Mouse (Mus musculus) c-Kit-positive CD71-negative TER-119-negative erythroid progenitor cells, embryonic 14.5 days (primary cell): Measurements from ENCODE around the gene Lama2.

ENCODE experiments used
- DNase-seq: peaks from one replicate; pipeline ENCODE4 v3.0.0-alpha.2; 2013; ENCODE audit warnings: low read depth

Lama2 gene

GRCm38 (mm10) chr10:27174271-27174670 lies 445.3 kb downstream of the Lama2 start:
- no peak for DNase-seq

GRCm38 (mm10) chr10:27164738-27165137 lies 454.8 kb downstream of the Lama2 start:
- DNase-seq, result no peak

- peak; percentile 19 for DNase-seq
These were observed 457.2 kb downstream of the Lama2 start for GRCm38 (mm10) chr10:27162364-27162763.

- DNase-seq, result no peak
These were observed 469.3 kb downstream of the Lama2 start for GRCm38 (mm10) chr10:27150220-27150619.

DNA sequence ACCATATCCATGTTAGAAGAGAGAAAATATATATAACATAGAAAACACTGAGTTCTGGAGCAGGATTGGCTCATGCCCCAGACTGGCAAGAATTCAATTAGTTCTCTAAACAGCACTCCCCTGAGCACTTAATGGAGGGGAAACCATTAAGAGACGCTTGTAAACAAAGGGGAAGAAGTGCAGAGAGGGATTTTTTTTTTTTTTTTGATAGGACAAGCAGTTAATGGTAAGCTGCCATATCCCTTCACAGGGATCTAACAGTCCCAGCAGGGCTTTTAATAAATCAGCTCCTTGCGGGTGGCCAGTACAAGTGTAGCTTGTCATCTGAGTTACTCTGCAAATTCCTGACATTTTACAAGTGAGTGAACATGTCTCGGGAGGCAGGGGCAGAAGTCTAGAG lies 479.1 kb downstream of the Lama2 start:
- no peak for DNase-seq

DNA sequence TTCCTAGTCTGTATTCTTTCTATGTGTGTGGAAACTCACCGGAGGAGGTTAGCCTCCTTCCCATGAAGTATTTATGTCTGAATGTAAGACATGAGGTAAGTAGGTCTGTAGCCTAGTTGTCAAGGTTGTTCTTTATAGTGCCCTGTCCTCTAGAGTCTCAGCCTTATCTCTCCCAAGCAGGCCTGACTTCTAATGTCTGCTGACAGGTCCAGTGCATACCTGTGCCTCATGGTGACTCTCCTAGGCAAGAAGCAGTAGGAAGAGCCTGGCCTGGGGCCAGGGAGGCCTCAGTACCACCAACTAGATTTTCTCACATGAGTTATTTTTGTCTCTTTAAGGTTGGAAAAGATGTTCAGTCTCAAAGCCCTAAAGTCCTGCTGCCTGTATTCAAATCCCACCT lies 483.8 kb downstream of the Lama2 start:
- DNase-seq, result no peak

GRCm38 (mm10) chr10:27133135-27133534 lies 486.4 kb downstream of the Lama2 start:
- DNase-seq, result peak; percentile 23

GRCm38 (mm10) chr10:27127454-27127853 lies 492.1 kb downstream of the Lama2 start:
- no peak for DNase-seq

DNA sequence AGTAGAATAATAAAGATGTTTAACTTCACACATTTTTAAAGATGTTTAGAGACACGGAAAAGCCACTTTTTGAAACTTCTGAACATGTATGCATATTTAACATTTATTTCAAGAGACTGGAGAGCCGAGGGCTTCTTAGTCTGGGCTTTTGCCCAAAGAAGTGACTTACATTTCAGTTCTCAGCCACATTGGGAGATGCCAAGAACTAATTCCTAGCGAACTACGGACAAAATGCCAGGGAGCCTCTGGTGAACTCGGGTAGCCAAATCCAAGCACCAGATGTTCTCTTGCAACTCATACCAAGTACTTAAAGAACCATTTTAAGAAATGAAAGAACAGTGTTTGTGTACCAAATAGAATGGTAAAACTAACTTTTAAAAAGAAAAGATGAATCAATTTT lies 495.8 kb downstream of the Lama2 start:
- no peak for DNase-seq

GRCm38 (mm10) chr10:27117815-27118214 lies 501.7 kb downstream of the Lama2 start:
- no peak for DNase-seq

- no peak for DNase-seq
These were observed 502.5 kb downstream of the Lama2 start for GRCm38 (mm10) chr10:27116938-27117647.

- no peak for DNase-seq
These were observed 505.4 kb downstream of the Lama2 start for GRCm38 (mm10) chr10:27114131-27114530.

GRCm38 (mm10) chr10:27103811-27104210 lies 515.7 kb downstream of the Lama2 start:
- no peak for DNase-seq

GRCm38 (mm10) chr10:27101800-27102353 lies 517.7 kb downstream of the Lama2 start:
- no peak for DNase-seq

- no peak for DNase-seq
These were observed 542.4 kb downstream of the Lama2 start for GRCm38 (mm10) chr10:27077113-27077512.

DNA sequence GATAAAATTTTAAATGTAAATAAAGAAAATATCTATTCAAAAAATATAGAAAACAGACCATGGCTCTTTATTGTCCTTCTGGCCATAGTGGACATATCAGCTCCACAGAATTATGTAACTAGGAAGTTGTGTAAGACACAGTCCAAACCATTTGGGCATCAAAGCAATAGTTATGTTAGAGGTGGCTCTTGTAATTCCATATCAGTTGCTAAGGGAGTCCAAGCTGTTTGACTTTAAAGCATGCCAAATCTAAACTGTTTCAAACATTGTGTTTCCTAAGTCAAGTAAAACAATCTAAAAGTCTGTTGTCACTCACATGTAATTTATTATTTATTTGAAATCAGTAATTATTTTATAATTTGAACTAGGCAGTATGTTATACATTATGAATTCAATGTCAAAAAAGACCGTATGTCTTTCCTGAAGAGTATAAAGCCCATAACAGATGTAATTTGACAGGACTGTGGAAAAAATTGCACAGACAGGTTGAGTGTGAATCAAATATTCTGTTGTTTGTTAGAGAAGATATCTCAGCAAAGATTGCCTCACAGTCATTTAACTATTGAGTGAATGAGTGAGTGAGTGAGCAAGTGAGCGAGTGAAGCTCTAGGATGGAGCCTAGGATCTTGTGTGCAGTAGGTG lies 550.6 kb downstream of the Lama2 start:
- no peak for DNase-seq

- no peak for DNase-seq
These were observed 555.9 kb downstream of the Lama2 start for GRCm38 (mm10) chr10:27063671-27064070.

DNA sequence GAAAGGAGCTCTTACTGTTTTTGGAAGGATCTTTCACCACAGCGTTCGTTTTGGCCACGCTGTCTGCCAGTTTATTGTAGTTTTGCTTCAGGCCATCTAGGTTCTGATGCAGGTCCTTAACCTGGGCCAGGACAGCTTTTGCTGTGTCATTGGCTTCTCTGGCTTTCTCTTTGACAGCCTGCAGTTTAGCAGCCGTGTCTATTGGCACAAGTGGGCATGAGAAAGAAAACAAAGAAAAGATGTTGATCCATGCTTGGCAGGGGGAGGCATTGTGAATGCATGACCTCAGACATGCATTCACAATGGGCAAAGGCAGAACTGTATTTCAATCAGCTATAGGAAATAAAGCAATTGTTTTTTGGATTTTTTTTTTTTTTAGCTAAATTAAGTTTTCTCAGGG lies 565.1 kb downstream of the Lama2 start:
- no peak for DNase-seq

- DNase-seq, result no peak
These were observed 572.4 kb downstream of the Lama2 start for GRCm38 (mm10) chr10:27047196-27047595.

DNA sequence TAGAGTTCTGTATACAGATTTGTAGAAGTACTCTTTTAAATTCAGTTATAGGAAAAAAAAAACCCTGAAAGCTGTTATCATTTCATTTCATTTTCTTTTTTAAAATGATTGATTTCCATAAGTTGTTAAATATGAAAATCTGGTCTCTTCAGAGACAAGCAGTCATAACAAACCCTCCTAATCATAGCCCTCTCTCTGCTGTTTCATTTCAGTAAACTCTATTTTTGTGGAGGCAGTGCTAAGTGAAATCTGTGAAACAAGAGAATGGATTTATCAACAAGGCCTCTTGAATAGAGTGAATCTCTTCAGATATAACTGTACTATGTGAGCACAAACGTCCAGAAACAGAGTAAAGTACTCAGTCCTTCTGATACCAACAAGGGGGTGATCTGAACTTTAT lies 577.7 kb downstream of the Lama2 start:
- DNase-seq, result no peak

DNA sequence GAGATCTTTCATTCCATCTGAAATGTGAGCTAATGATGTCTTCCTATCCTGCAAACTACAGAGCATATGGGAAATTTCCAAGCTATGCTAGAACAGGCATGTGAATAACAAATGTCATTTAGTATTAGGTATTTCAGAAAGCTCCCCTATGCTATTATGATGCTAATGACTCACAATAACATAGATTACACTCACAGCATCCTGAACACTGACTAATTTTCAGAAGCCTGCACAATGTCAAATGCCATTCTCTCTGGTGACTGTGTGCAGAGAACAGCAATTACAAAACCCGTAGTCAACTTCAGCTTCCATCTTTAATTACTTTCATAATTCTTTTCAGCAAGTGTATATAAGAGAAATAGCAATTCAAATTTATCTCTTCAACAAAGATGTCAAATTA lies 596.9 kb downstream of the Lama2 start:
- no peak for DNase-seq

- no peak for DNase-seq
These were observed 606.7 kb downstream of the Lama2 start for GRCm38 (mm10) chr10:27012804-27013365.

- DNase-seq, result no peak
These were observed 612.2 kb downstream of the Lama2 start for GRCm38 (mm10) chr10:27007364-27007763.
